In genomic region chr11:117091406-117091805, GRCm38 (mm10) we compare ENCODE assay signal across 12 mouse cellular contexts. TPM values are rescaled to one million over a fixed set of nuclear protein-coding genes. Genes with fewer than 3 reads are reported as not detected.
DNase-seq lines count a peak whose midpoint lies in the region; ATAC-seq and TF ChIP-seq lines count a peak whose summit lies in the region.
"Had no signal": no experiment of that assay in that cellular context is flagged by ENCODE, and none has a peak within 500 bp of the region (broad histone marks: within the 10 kb centered on the region; RNA-seq: fewer than 3 reads in every experiment).

No protein-coding gene starts in this region.

- peak overlapping the region in 1 of 2 experiments; percentile 69; a peak in 1 of 4 replicates for H3K27ac ChIP-seq in heart, embryonic 14.5 days (replicated peaks in 1 of 2; ENCODE audit: control insufficient read depth in 1 of 2, insufficient read depth in 1 of 2, low read depth in 2 of 2, low read length in 2 of 2)
- no peak overlapping the region for H3K27ac ChIP-seq in embryonic facial prominence, embryonic 11.5 days (replicated peaks; ENCODE audit: low read depth, low read length)
- H3K27ac ChIP-seq in intestine, embryonic 16.5 days (ENCODE audit: low read length) = peak overlapping the region; percentile 62; the same call in 1 of the 2 replicates

- H3K36me3 ChIP-seq in heart, embryonic 14.5 days (ENCODE audit: control insufficient read depth, insufficient read depth, low read length) = no peaks in the 10 kb centered on the region
- peaks cover 1% of the 10 kb centered on the region; the same call in 1 of the 2 replicates for H3K36me3 ChIP-seq in E14TG2a.4 (ENCODE audit: insufficient read depth, low read length)
- no peaks in the 10 kb centered on the region for H3K36me3 ChIP-seq in embryonic facial prominence, embryonic 11.5 days (replicated peaks; ENCODE audit: control insufficient read depth, insufficient read depth, low read depth, low read length)
- no peaks in the 10 kb centered on the region for H3K36me3 ChIP-seq in intestine, embryonic 16.5 days (ENCODE audit: control insufficient read depth, insufficient read depth, low read length)

- H3K27me3 ChIP-seq in heart, embryonic 14.5 days (ENCODE audit: control insufficient read depth, insufficient read depth, low read length) = no peaks in the 10 kb centered on the region
- no peaks in the 10 kb centered on the region for H3K27me3 ChIP-seq in E14TG2a.4 (ENCODE audit: insufficient read depth, low read length)
- no peaks in the 10 kb centered on the region for H3K27me3 ChIP-seq in embryonic facial prominence, embryonic 11.5 days (ENCODE audit: control insufficient read depth, insufficient read depth, low read length)
- H3K27me3 ChIP-seq in intestine, embryonic 16.5 days (replicated peaks; ENCODE audit: control insufficient read depth, insufficient read depth, low read length) = no peaks in the 10 kb centered on the region

- WGBS in heart, embryonic 14.5 days = 61% methylated on average over 4 of the region's 4 CpGs
- 17% methylated on average over 4 of the region's 4 CpGs for WGBS in embryonic facial prominence, embryonic 11.5 days
- WGBS in intestine, embryonic 16.5 days = 25% methylated on average over 4 of the region's 4 CpGs

- peaks cover 40 to 51% of the 10 kb centered on the region in 2 experiments for H3K4me1 ChIP-seq in heart, embryonic 14.5 days (ENCODE audit: control insufficient read depth in 2 of 2, insufficient read depth in 2 of 2, low read length in 2 of 2)
- peaks cover 93% of the 10 kb centered on the region for H3K4me1 ChIP-seq in E14TG2a.4 (replicated peaks; ENCODE audit: low read depth, low read length)
- no peaks in the 10 kb centered on the region; the same call in 1 of the 2 replicates for H3K4me1 ChIP-seq in embryonic facial prominence, embryonic 11.5 days (ENCODE audit: control insufficient read depth, insufficient read depth, low read length)
- H3K4me1 ChIP-seq in intestine, embryonic 16.5 days (ENCODE audit: control insufficient read depth, insufficient read depth, low read length) = peaks cover 18% of the 10 kb centered on the region; the same call in 1 of the 2 replicates

- intact Hi-C loops in heart, postnatal 36 days (cut with DNase I) = no loop called here

- H3K9me3 ChIP-seq in heart, embryonic 14.5 days (ENCODE audit: control insufficient read depth, low read length) = no peaks in the 10 kb centered on the region
- H3K9me3 ChIP-seq in E14TG2a.4 (ENCODE audit: low read length) = no peaks in the 10 kb centered on the region
- no peaks in the 10 kb centered on the region for H3K9me3 ChIP-seq in embryonic facial prominence, embryonic 11.5 days (replicated peaks; ENCODE audit: control insufficient read depth, low read length)
- no peaks in the 10 kb centered on the region for H3K9me3 ChIP-seq in intestine, embryonic 16.5 days (ENCODE audit: control insufficient read depth, low read length)

- H3K9ac ChIP-seq in heart, embryonic 14.5 days (ENCODE audit: low read length) = peak overlapping the region; percentile 64
- no peak overlapping the region for H3K9ac ChIP-seq in embryonic facial prominence, embryonic 11.5 days (replicated peaks; ENCODE audit: low read length)
- H3K9ac ChIP-seq in intestine, embryonic 16.5 days (ENCODE audit: low read depth, low read length) = peak overlapping the region; percentile 31; the same call in 1 of the 2 replicates

- no peak for ATAC-seq in heart, embryonic 14.5 days (ENCODE audit: insufficient number of reproducible peaks, insufficient read depth, low FRiP score, low read depth)
- no peak for ATAC-seq in embryonic facial prominence, embryonic 11.5 days (replicated peaks; ENCODE audit: insufficient number of reproducible peaks, low FRiP score, low TSS enrichment, low read depth)
- ATAC-seq in intestine, embryonic 16.5 days = no peak
- ATAC-seq: activated CD4-positive, CD25-positive, alpha-beta regulatory T cell, adult 4 months had no signal

- no peak for DNase-seq in heart, postnatal 36 days
- peak; percentile 33 for DNase-seq in embryonic facial prominence, embryonic 11.5 days (ENCODE audit: low spot score)
- no peak for DNase-seq in urinary bladder, postnatal 10 days (ENCODE audit: low spot score)
- DNase-seq in retina, embryonic 14.5 days (ENCODE audit: low spot score) = no peak
- no peak for DNase-seq in urinary bladder, adult 18-20 months (ENCODE audit: low spot score in 2 of 2)
- DNase-seq: cerebellum, adult 11 months; layer of hippocampus, adult 9-11 months had no signal

- peak overlapping the region; percentile 42 for H3K4me2 ChIP-seq in heart, embryonic 14.5 days (ENCODE audit: low read length)
- peak overlapping the region; percentile 24; the same call in 1 of the 2 replicates for H3K4me2 ChIP-seq in embryonic facial prominence, embryonic 11.5 days (ENCODE audit: low read depth, low read length)
- H3K4me2 ChIP-seq in intestine, embryonic 16.5 days (ENCODE audit: low read depth, low read length) = peak overlapping the region; percentile 43

- no peak overlapping the region for H3K4me3 ChIP-seq in heart, embryonic 14.5 days (ENCODE audit: control insufficient read depth in 1 of 2, insufficient read depth in 1 of 2, low read depth in 1 of 2, low read length in 2 of 2)
- peak overlapping the region; percentile 77 for H3K4me3 ChIP-seq in E14TG2a.4 (replicated peaks; ENCODE audit: low read length)
- H3K4me3 ChIP-seq in embryonic facial prominence, embryonic 11.5 days (ENCODE audit: low read depth, low read length) = no peak overlapping the region
- 0 out of 2 replicates have a peak overlapping the region, but pooled peaks have one; percentile 15 for H3K4me3 ChIP-seq in intestine, embryonic 16.5 days (ENCODE audit: low read length)
- H3K4me3 ChIP-seq: erythroblast, embryonic 14.5 days had no signal

- TF ChIP-seq CTCF in E14TG2a.4 (conservative IDR thresholded peaks at IDR 0.05; ENCODE audit: low read length) = no peak

RNA-seq across cellular contexts. Expression of gene Sec14l1, which starts 23.6 kb away (rescaled TPM):
- 33.2 and 34.2 TPM in 2 replicates for polyA plus RNA-seq in heart, embryonic 14.5 days (2014; fragmentation: Nextera tagmentation; extraction: Ambion mirVana)
- 10 to 100 TPM; 67.9 to 75.2 TPM for total RNA-seq in heart, postnatal 36 days (2021)
- 25.4 and 28.3 TPM in 2 replicates for polyA plus RNA-seq in embryonic facial prominence, embryonic 11.5 days (2014; fragmentation: Nextera tagmentation; extraction: Ambion mirVana)
- 28.5 and 29.5 TPM in 2 replicates for polyA plus RNA-seq in intestine, embryonic 16.5 days (2015; fragmentation: Nextera tagmentation; extraction: Ambion mirVana)

Comparison
In these comparisons a context has a peak if more than half of its experiments do, and no peak if none do; other contexts are left out.
1. H3K4me3 ChIP-seq: peak in E14TG2a.4 (single experiment) and intestine, embryonic 16.5 days (single experiment); none in heart, embryonic 14.5 days (0 of 2) and embryonic facial prominence, embryonic 11.5 days (single experiment).
2. Peak in every context shown above with its lines, with median percentiles within 50 percentile points of each other: H3K4me2 ChIP-seq.